Mouse (Mus musculus): Measurements from ENCODE around the gene Olfr140. TPM values are rescaled to one million over a fixed set of nuclear protein-coding genes. Genes with fewer than 3 reads are reported as not detected.

Olfr140 gene
- not detected in 2 replicates for polyA plus RNA-seq (2012; rRNA removed)

DNA sequence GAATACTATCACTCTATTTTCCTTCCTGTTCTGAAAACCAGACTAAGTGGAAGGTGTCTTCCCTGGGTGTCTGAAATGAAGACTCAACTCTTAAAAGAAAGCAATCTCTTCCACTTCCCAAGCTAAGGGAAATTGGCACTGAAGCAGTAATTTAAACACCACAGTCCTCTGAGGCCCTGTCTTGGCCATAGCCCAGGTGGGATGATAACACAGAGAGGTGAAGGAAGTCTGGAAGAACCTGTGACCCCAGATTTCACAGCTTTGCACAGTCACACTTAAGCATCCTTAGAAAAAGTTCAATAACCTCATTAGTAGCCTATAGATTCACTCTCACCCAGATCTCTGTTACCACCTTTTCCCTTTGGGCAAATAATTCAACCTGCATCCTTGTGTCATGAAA, at the start of gene Olfr140:
Gene Olfr140, minus strand, starts transcription at position 101 of the 400 bp plus-strand sequence.
- no peaks in the 10 kb centered on the region for H3K36me3 ChIP-seq (ENCODE audit: control insufficient read depth, insufficient read depth, low read length)
- TF ChIP-seq CTCF (IDR thresholded peaks at IDR 0.05; ENCODE audit: borderline replicate concordance, control insufficient read depth, extremely low read depth, insufficient read depth, low read length, poor library complexity) (no peak), POLR2A (IDR thresholded peaks at IDR 0.05; ENCODE audit: control insufficient read depth, extremely low read depth, insufficient read depth, low read length, poor library complexity) (no peak)
- H3K4me3 ChIP-seq (ENCODE audit: control insufficient read depth, insufficient read depth, low read length), result no peak within 1 kb of the TSS
- H3K27me3 ChIP-seq (ENCODE audit: control insufficient read depth, insufficient read depth, low read length), result no peaks in the 10 kb centered on the region
- DNase-seq, result no peak
- H3K4me1 ChIP-seq (replicated peaks; ENCODE audit: control insufficient read depth, insufficient read depth, low read length), result no peaks in the 10 kb centered on the region
- no peak within 1 kb of the TSS for H3K27ac ChIP-seq (ENCODE audit: control insufficient read depth, insufficient read depth, low read length)

DNA sequence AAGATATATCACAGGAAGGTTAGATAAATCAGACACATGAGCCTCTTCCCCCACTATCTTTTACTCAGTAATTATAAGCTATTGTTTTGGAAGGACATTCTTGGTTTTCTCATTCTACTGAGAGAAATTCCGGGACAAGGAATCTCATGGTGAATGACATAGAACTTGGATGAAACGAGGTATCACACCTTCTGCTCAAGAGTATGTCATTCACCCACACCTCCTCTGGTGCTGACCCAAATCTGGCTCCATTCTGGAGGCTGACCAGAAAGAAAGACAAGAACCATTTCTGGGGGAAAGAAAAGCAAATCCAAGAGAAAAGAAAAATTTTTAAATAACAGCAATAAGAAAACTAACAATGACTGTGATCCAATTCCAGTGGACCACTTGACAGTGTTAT, 6.7 kb upstream of the Olfr140 start:
- Histone ChIP-seq H3K27ac (ENCODE audit: control insufficient read depth, insufficient read depth, low read length) (no peak overlapping the region), H3K4me3 (ENCODE audit: control insufficient read depth, insufficient read depth, low read length) (no peak overlapping the region), H3K4me1 (replicated peaks; ENCODE audit: control insufficient read depth, insufficient read depth, low read length) (no peaks in the 10 kb centered on the region), H3K27me3 (ENCODE audit: control insufficient read depth, insufficient read depth, low read length) (no peaks in the 10 kb centered on the region), H3K36me3 (ENCODE audit: control insufficient read depth, insufficient read depth, low read length) (no peaks in the 10 kb centered on the region)
- 82% methylated on average over 2 of the region's 2 CpGs for WGBS
- no peak for TF ChIP-seq POLR2A (IDR thresholded peaks at IDR 0.05; ENCODE audit: control insufficient read depth, extremely low read depth, insufficient read depth, low read length, poor library complexity)
- no peak for TF ChIP-seq CTCF (IDR thresholded peaks at IDR 0.05; ENCODE audit: borderline replicate concordance, control insufficient read depth, extremely low read depth, insufficient read depth, low read length, poor library complexity)
- DNase-seq, result no peak

DNA sequence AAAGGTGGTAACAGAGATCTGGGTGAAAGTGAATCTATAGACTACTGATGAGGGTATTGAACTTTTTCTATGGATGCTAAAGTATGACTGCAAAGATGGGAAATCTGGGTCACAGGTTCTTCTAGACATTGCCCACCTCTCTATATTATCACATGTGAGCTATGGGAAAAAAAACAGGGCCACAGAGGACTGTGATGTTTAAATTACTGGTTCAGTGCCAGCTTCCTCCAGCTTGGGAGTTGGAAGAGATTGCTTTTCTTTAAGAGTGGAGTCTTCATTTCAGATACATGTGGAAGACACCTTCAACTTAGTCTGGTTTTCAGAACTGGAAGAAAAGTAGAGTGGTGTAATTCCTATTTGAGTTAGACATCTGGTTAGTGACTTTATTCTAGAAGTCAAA, 28.4 kb downstream of the Olfr140 start, which contains the start of gene Olfr1265:
Gene Olfr1265, plus strand, starts transcription at position 301 of the 400 bp plus-strand sequence.
- no peak for TF ChIP-seq POLR2A (IDR thresholded peaks at IDR 0.05; ENCODE audit: control insufficient read depth, extremely low read depth, insufficient read depth, low read length, poor library complexity)
- no peak within 1 kb of the TSS for H3K4me3 ChIP-seq (ENCODE audit: control insufficient read depth, insufficient read depth, low read length)
- no peaks in the 10 kb centered on the region for H3K36me3 ChIP-seq (ENCODE audit: control insufficient read depth, insufficient read depth, low read length)
- no peak within 1 kb of the TSS for H3K27ac ChIP-seq (ENCODE audit: control insufficient read depth, insufficient read depth, low read length)
- no peaks in the 10 kb centered on the region for H3K27me3 ChIP-seq (ENCODE audit: control insufficient read depth, insufficient read depth, low read length)
- H3K4me1 ChIP-seq (replicated peaks; ENCODE audit: control insufficient read depth, insufficient read depth, low read length), result no peaks in the 10 kb centered on the region
- DNase-seq, result no peak

DNA sequence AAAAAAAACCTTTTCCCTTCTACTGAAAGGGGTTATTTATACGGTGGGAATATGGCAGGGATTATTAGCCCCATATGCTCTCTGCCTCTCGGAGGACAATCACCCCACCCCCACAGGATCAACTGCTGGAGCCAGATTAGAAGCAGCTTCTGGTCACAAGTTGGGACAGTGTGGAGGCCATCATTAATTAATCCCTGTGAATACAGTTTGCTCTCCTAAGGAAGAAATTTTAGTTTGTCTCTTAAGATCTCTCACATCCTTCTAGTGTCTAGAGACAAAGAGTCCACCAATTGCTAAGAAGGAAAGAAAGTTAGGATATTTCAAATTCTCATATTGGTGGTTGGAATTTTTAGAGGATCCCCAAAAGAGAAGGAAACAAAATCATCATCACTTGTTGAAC, 37.9 kb downstream of the Olfr140 start, which contains the start of gene Olfr1264:
Gene Olfr1264, minus strand, starts transcription at position 101 of the 400 bp plus-strand sequence.
- H3K4me3 ChIP-seq (ENCODE audit: control insufficient read depth, insufficient read depth, low read length), result no peak within 1 kb of the TSS
- H3K27ac ChIP-seq (ENCODE audit: control insufficient read depth, insufficient read depth, low read length), result no peak within 1 kb of the TSS
- TF ChIP-seq POLR2A (IDR thresholded peaks at IDR 0.05; ENCODE audit: control insufficient read depth, extremely low read depth, insufficient read depth, low read length, poor library complexity) (no peak), CTCF (IDR thresholded peaks at IDR 0.05; ENCODE audit: borderline replicate concordance, control insufficient read depth, extremely low read depth, insufficient read depth, low read length, poor library complexity) (no peak)
- no peaks in the 10 kb centered on the region for H3K27me3 ChIP-seq (ENCODE audit: control insufficient read depth, insufficient read depth, low read length)
- WGBS, result 86% methylated on average over 2 of the region's 2 CpGs
- DNase-seq, result no peak
- H3K36me3 ChIP-seq (ENCODE audit: control insufficient read depth, insufficient read depth, low read length), result no peaks in the 10 kb centered on the region
- no peaks in the 10 kb centered on the region for H3K4me1 ChIP-seq (replicated peaks; ENCODE audit: control insufficient read depth, insufficient read depth, low read length)

DNA sequence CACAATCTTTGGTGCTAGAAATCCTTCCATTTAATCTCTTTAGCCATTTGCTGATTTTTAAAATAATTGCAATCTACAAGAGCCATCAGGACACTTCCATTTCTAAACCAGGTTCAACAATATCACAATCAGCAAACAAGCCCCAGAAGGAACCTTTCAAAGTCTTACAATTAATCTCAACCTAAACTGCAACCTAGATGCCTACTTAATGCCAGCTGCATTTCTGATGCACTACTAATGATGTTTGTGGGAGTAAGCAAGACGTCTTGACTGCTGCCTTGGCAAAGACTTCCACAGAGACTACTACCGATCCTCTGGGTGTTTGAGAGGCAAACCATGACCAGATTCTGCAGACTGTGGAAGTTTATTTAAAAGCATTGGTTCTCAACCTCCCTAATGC, 51.6 kb downstream of the Olfr140 start, which contains the start of gene Olfr1263:
Gene Olfr1263, plus strand, starts transcription at position 301 of the 400 bp plus-strand sequence.
- Histone ChIP-seq H3K27me3 (ENCODE audit: control insufficient read depth, insufficient read depth, low read length) (no peaks in the 10 kb centered on the region), H3K36me3 (ENCODE audit: control insufficient read depth, insufficient read depth, low read length) (no peaks in the 10 kb centered on the region), H3K27ac (ENCODE audit: control insufficient read depth, insufficient read depth, low read length) (no peak within 1 kb of the TSS), H3K4me1 (replicated peaks; ENCODE audit: control insufficient read depth, insufficient read depth, low read length) (no peaks in the 10 kb centered on the region), H3K4me3 (ENCODE audit: control insufficient read depth, insufficient read depth, low read length) (no peak within 1 kb of the TSS)
- TF ChIP-seq CTCF (IDR thresholded peaks at IDR 0.05; ENCODE audit: borderline replicate concordance, control insufficient read depth, extremely low read depth, insufficient read depth, low read length, poor library complexity), result no peak
- 86% methylated on average over 2 of the region's 2 CpGs for WGBS
- no peak for DNase-seq

GRCm38 (mm10) chr2:89999845-90000244, 63.5 kb downstream of the Olfr140 start, which contains the start of gene Olfr1262:
Olfr1262 (plus strand) TSS chr2:90000145.
- Histone ChIP-seq H3K27me3 (ENCODE audit: control insufficient read depth, insufficient read depth, low read length) (no peaks in the 10 kb centered on the region), H3K27ac (ENCODE audit: control insufficient read depth, insufficient read depth, low read length) (no peak within 1 kb of the TSS), H3K4me3 (ENCODE audit: control insufficient read depth, insufficient read depth, low read length) (no peak within 1 kb of the TSS), H3K4me1 (replicated peaks; ENCODE audit: control insufficient read depth, insufficient read depth, low read length) (no peaks in the 10 kb centered on the region), H3K36me3 (ENCODE audit: control insufficient read depth, insufficient read depth, low read length) (no peaks in the 10 kb centered on the region)
- DNase-seq, result no peak
- TF ChIP-seq CTCF (IDR thresholded peaks at IDR 0.05; ENCODE audit: borderline replicate concordance, control insufficient read depth, extremely low read depth, insufficient read depth, low read length, poor library complexity), result no peak
- no peak for TF ChIP-seq POLR2A (IDR thresholded peaks at IDR 0.05; ENCODE audit: control insufficient read depth, extremely low read depth, insufficient read depth, low read length, poor library complexity)

Other genes starting within 250 kb of the Olfr140 start
- gene Olfr1256, start 222.0 kb downstream of the Olfr140 start, polyA plus RNA-seq (2012; rRNA removed), result not detected in 2 replicates
- gene Olfr48, start 215.4 kb downstream of the Olfr140 start, polyA plus RNA-seq (2012; rRNA removed), result not detected in 2 replicates
- gene Olfr1257, start 185.2 kb downstream of the Olfr140 start, polyA plus RNA-seq (2012; rRNA removed), result not detected in 2 replicates
- not detected in 2 replicates for gene Olfr1258, start 136.3 kb downstream of the Olfr140 start, polyA plus RNA-seq (2012; rRNA removed)
- not detected in 2 replicates for gene Olfr1259, start 114.9 kb downstream of the Olfr140 start, polyA plus RNA-seq (2012; rRNA removed)
- not detected in 2 replicates for gene Olfr1260, start 89.3 kb downstream of the Olfr140 start, polyA plus RNA-seq (2012; rRNA removed)
- not detected in 2 replicates for gene Olfr1261, start 72.4 kb downstream of the Olfr140 start, polyA plus RNA-seq (2012; rRNA removed)
- not detected in 2 replicates for gene Olfr1262, start 63.4 kb downstream of the Olfr140 start, polyA plus RNA-seq (2012; rRNA removed)
- not detected in 2 replicates for gene Olfr1263, start 51.5 kb downstream of the Olfr140 start, polyA plus RNA-seq (2012; rRNA removed)
- gene Olfr1264, start 38.0 kb downstream of the Olfr140 start, polyA plus RNA-seq (2012; rRNA removed), result not detected in 2 replicates
- gene Olfr1265, start 28.3 kb downstream of the Olfr140 start, polyA plus RNA-seq (2012; rRNA removed), result not detected in 2 replicates
- not detected in 2 replicates for gene Olfr1269, start 57.8 kb upstream of the Olfr140 start, polyA plus RNA-seq (2012; rRNA removed)
- gene Olfr32, start 78.7 kb upstream of the Olfr140 start, polyA plus RNA-seq (2012; rRNA removed), result not detected in 2 replicates
- not detected in 2 replicates for gene Olfr1270, start 89.5 kb upstream of the Olfr140 start, polyA plus RNA-seq (2012; rRNA removed)
- not detected in 2 replicates for gene Olfr1506, start 160.9 kb upstream of the Olfr140 start, polyA plus RNA-seq (2012; rRNA removed)
- gene Olfr142, start 194.0 kb upstream of the Olfr140 start, polyA plus RNA-seq (2012; rRNA removed), result not detected in 2 replicates
- not detected in 2 replicates for gene Olfr1271, start 207.4 kb upstream of the Olfr140 start, polyA plus RNA-seq (2012; rRNA removed)
- gene Olfr1272, start 229.2 kb upstream of the Olfr140 start, polyA plus RNA-seq (2012; rRNA removed), result not detected in 2 replicates

All from thymus, adult 2 months (tissue).